Mouse (Mus musculus) gastrocnemius, postnatal 4 days (tissue): ENCODE data around the gene Lmbrd2. TPM values are rescaled to one million over a fixed set of nuclear protein-coding genes. Genes with fewer than 3 reads are reported as not detected.

Experiments
- DNase-seq, 2 experiments: peaks; one replicate each; pipeline ENCODE4 v3.0.0; 2021 to 2022; ENCODE audit warnings: low spot score in 2 of 2, mixed read lengths in 2 of 2
- long read RNA-seq, 2 experiments: library from polyadenylated mRNA; stranded (forward); transcript quantifications; one replicate each; pipeline ENCODE4 v2.0.0; 2021
- total RNA-seq, 2 experiments: library from RNA; stranded (reverse); gene quantifications; 2 replicates each; pipeline ENCODE4 v1.2.3; 2021

The Lmbrd2 gene
- 10 to 100 TPM; 17.9 to 18.0 TPM for total RNA-seq
- long read RNA-seq, experiment 1, full-length matches to known transcripts, result 2 of 3 reads
- long read RNA-seq, experiment 1, partial matches to known transcripts, result 0 of 3 reads
- long read RNA-seq, experiment 1, other reads (novel, unspliced or antisense), result 1 of 3 reads
- long read RNA-seq, experiment 2, full-length matches to known transcripts, result 4 of 4 reads
- long read RNA-seq, experiment 2, partial matches to known transcripts, result 0 of 4 reads
- long read RNA-seq, experiment 2, other reads (novel, unspliced or antisense), result 0 of 4 reads

GRCm38 (mm10) chr15:9140252-9140680, at the start of gene Lmbrd2:
Lmbrd2 (plus strand) TSS chr15:9140550.
- peak; percentile 86 to 96 for DNase-seq

- no peak for DNase-seq
These were observed 49.7 kb upstream of the Lmbrd2 start for GRCm38 (mm10) chr15:9090662-9091061.

- no peak for DNase-seq
These were observed 46.6 kb upstream of the Lmbrd2 start for GRCm38 (mm10) chr15:9093598-9094365.

GRCm38 (mm10) chr15:9094366-9094750, 46.0 kb upstream of the Lmbrd2 start:
- no peak for DNase-seq

- DNase-seq, result no peak
These were observed 43.5 kb upstream of the Lmbrd2 start for GRCm38 (mm10) chr15:9096865-9097264.

GRCm38 (mm10) chr15:9100446-9101077, 39.8 kb upstream of the Lmbrd2 start:
- no peak for DNase-seq

- no peak for DNase-seq
These were observed 33.9 kb upstream of the Lmbrd2 start for GRCm38 (mm10) chr15:9106303-9107074.

- no peak for DNase-seq
These were observed 29.6 kb upstream of the Lmbrd2 start for GRCm38 (mm10) chr15:9110526-9111347.

- no peak for DNase-seq
These were observed 28.7 kb upstream of the Lmbrd2 start for GRCm38 (mm10) chr15:9111648-9112047.

- no peak for DNase-seq
These were observed 26.8 kb upstream of the Lmbrd2 start for GRCm38 (mm10) chr15:9113556-9113955.

- no peak for DNase-seq
These were observed 26.2 kb upstream of the Lmbrd2 start for GRCm38 (mm10) chr15:9114131-9114530.

GRCm38 (mm10) chr15:9114599-9114998, 25.8 kb upstream of the Lmbrd2 start:
- DNase-seq, result no peak

GRCm38 (mm10) chr15:9118852-9119251, 21.5 kb upstream of the Lmbrd2 start:
- DNase-seq, result no peak

- DNase-seq, result peak in 1 of 2 experiments; percentile 37
These were observed 20.3 kb upstream of the Lmbrd2 start for GRCm38 (mm10) chr15:9120081-9120480.

GRCm38 (mm10) chr15:9122989-9123388, 17.4 kb upstream of the Lmbrd2 start:
- no peak for DNase-seq

GRCm38 (mm10) chr15:9124856-9125255, 15.5 kb upstream of the Lmbrd2 start:
- DNase-seq, result no peak

GRCm38 (mm10) chr15:9127051-9127791, 13.1 kb upstream of the Lmbrd2 start:
- DNase-seq, result no peak

GRCm38 (mm10) chr15:9130772-9131498, 9.4 kb upstream of the Lmbrd2 start:
- no peak for DNase-seq

- no peak for DNase-seq
These were observed 8.9 kb upstream of the Lmbrd2 start for GRCm38 (mm10) chr15:9131499-9131888.
